Mouse (Mus musculus): ENCODE results near the gene Lman2.
A peak's percentile ranks its signal among the peaks of the same experiment; 100 is the strongest.

The Lman2 gene

GRCm38 (mm10) chr13:55322130-55322825, 40.3 kb downstream of the Lman2 start:
- DNase-seq = peak in 1 of 2 experiments; percentile 57

- peak; percentile 92 to 94 for DNase-seq
Observed at GRCm38 (mm10) chr13:55321434-55322129, 41.0 kb downstream of the Lman2 start, which contains the start of gene Rab24. Gene Rab24, minus strand, starts transcription at chr13:55321946.

- DNase-seq = no peak
Observed at GRCm38 (mm10) chr13:55319931-55320533, 42.6 kb downstream of the Lman2 start, which contains the start of gene Prelid1. Gene Prelid1, plus strand, starts transcription at chr13:55320500.

GRCm38 (mm10) chr13:55318351-55318750, 44.2 kb downstream of the Lman2 start:
- no peak for DNase-seq

- DNase-seq = no peak
Observed at GRCm38 (mm10) chr13:55314891-55315412, 47.6 kb downstream of the Lman2 start.

- DNase-seq = no peak
Observed at GRCm38 (mm10) chr13:55313051-55313450, 49.5 kb downstream of the Lman2 start.

GRCm38 (mm10) chr13:55312028-55312630, 50.5 kb downstream of the Lman2 start:
- DNase-seq = no peak

- no peak for DNase-seq
Observed at GRCm38 (mm10) chr13:55300913-55301312, 61.7 kb downstream of the Lman2 start.

GRCm38 (mm10) chr13:55296760-55297159, 65.8 kb downstream of the Lman2 start:
- DNase-seq = no peak
